Mouse (Mus musculus) lung, postnatal 4 days (tissue): ENCODE measurements at regions not wholly inside any gene's neighbourhood (a gene's known extent, or its start where the extent isn't known, plus 50 kb on each side); places are given as distances from the start of the nearest gene placed in this dataset.
"Not testable (repeated sequence)": the region's sequence is repeated elsewhere in the genome, so short reads cannot be mapped to it uniquely, and the experiment has no call there.

ENCODE experiments used
- DNase-seq, 2 experiments: peaks; one replicate each; pipeline ENCODE4 v3.0.0; 2021

- no peak for DNase-seq
Observed at GRCm38 (mm10) chr1:83831900-83832535, 424.0 kb upstream of the Sphkap start.

- DNase-seq = no peak
Observed at GRCm38 (mm10) chr1:83830025-83830645, 422.1 kb upstream of the Sphkap start.

- DNase-seq = not testable (repeated sequence)
Observed at GRCm38 (mm10) chr1:83811162-83811561, 403.2 kb upstream of the Sphkap start.

GRCm38 (mm10) chr1:83808432-83808831, 400.4 kb upstream of the Sphkap start:
- no peak for DNase-seq

GRCm38 (mm10) chr1:83803345-83804041, 395.5 kb upstream of the Sphkap start:
- DNase-seq = no peak

DNA sequence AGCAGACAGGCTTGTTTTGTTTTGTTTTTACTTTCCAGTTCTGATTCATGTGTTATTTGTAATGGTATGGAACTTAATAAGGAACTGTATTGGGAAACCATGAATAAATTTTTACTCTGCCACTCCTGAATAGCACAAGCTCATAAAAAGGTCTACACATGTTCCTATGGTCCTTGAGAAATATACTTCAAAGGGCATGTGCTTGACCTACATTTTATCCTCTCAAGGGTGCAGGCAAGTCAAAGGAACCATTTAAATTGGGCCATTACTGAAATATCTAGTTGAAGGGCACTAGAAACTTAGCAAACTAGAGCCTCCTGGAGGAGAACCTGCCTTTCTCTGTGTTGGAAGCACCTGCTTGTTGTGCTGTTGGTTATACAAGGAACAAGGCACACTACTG, 393.8 kb upstream of the Sphkap start:
- no peak for DNase-seq

GRCm38 (mm10) chr1:83796961-83797891, 389.2 kb upstream of the Sphkap start:
- peak; percentile 4 to 21 for DNase-seq

DNA sequence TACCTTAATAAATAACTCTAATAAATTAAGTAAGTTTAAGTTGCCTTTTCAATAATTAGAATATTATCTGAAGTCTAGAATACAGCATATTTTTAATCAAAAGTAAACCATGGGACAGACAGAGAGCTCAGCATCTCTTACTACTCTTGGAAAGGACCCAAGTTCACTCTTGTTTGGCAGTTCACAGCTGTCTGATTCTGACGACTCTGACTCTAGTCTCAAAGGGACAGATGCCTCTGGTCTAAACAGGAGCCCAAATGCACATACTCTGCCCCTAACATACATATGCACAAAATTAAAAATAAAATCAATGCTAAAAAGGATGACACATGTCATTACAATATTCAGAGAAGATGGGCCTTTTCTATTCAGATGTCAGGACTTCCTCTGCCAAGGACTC, 369.2 kb upstream of the Sphkap start:
- no peak for DNase-seq

GRCm38 (mm10) chr1:83771160-83771559, 363.2 kb upstream of the Sphkap start:
- no peak for DNase-seq

DNA sequence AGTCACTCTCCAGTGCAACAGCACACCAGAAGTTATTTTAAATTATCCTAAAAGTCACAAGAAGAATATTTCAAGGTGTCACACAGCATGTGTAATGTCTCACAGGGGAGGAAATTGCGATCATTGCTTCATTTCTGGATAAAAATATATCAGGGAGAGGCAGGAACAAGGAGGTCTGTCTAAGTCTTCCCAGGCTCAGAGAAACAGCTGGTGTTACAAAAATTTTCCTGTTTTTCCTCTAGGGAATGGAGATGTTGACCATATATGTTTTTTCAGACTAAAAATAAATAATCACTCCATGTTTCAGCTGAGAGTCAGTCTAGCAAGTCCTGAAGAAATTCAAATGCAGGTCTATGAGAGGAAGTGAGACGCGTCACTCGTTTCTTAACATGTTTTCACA, 353.5 kb upstream of the Sphkap start:
- DNase-seq = no peak

GRCm38 (mm10) chr1:83756866-83757265, 348.9 kb upstream of the Sphkap start:
- DNase-seq = no peak

- no peak for DNase-seq
Observed at GRCm38 (mm10) chr1:83755336-83755735, 347.3 kb upstream of the Sphkap start.

DNA sequence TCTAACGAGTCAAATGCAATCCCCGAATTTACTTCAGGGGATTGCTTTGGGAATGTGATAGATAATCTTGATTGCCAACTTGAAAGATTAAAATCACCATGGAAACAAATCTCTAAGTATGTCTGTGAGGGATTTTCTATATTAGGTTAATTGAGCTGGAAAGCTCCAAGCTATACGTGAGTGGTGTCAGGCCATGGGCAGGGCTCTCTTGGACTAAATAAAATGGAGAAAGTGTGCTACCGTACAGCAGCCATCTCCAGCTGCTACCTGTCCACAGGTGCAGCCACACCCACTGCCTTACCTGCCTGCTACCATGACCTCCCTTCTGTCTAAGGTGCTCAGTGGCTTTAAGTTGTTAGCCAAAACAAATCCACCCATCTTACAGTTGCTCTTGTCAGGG, 345.0 kb upstream of the Sphkap start:
- DNase-seq = no peak

DNA sequence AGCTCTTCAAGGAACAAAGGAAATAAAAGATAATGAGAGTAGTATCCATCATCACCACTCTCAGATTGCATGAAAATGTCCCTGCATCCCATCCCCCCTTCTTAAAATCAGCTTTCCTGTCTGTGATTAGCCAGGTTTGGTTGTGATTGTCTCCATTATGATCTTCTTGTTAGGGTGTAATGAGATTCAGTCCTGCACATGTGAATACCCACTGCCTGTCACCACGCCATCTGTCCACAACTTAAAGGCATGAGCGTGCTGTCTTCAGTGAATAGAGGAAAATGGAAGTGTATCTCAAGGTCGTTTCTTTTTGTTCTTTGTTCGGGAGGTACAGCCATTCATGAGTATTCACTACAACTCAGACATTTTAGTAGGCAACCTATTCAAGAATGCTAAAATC, 341.0 kb upstream of the Sphkap start:
- no peak for DNase-seq

DNA sequence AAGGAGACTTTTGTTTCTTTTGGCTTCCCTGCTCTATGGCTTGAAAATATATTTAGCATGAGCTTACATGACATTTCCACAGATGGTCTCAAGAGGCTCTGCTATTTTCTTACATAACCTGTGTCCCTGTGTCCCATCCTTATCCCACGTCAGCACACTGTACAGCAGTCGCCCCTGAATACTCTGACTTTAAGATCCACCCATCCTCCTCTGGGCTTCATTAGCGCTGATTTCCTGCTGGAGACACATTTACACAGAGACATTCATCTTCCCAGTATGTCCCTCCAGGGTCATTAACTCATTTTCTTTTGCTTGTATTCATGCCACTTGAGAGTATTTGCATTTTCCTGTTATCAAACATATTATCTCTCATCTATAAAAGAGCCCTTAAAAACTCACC, 340.1 kb upstream of the Sphkap start:
- no peak for DNase-seq

DNA sequence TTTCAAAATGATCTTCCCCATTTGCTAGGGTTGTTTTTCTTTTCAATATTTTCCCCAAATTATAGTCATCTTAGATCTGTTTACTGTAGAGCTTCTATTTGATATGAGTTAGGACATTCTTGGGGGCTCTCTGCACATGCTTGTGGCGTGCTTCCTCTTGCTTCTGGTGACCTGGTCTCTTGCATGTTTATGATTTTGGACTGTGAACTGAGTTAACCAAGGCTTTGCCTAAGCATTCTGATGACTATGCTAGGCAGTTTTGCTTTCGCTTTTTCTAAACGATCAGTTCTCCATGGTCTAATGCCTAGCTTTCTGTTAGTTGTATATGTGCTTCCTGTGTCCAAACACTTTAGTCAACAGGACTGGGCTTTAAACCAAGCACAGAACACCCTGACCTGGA, 339.4 kb upstream of the Sphkap start:
- DNase-seq = no peak

DNA sequence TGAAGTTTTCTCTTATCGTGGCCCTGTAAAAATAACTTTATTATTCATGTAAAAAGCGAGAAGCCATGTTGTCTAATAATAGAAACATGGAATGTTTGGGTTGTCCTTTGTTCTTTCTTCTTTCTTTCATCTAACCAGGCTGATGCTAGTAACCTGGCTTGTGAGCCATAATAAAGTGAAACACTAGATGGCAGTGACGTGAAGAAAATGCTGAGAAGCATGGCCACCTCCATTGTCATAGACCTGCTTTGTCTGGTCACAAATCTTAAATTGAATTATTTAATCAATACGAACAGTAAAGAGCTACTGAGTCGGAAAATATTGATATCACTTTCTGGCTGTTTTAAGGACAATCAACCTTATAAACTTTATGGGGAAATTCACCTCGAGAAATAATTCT, 338.0 kb upstream of the Sphkap start:
- DNase-seq = peak in 1 of 2 experiments; percentile 23

DNA sequence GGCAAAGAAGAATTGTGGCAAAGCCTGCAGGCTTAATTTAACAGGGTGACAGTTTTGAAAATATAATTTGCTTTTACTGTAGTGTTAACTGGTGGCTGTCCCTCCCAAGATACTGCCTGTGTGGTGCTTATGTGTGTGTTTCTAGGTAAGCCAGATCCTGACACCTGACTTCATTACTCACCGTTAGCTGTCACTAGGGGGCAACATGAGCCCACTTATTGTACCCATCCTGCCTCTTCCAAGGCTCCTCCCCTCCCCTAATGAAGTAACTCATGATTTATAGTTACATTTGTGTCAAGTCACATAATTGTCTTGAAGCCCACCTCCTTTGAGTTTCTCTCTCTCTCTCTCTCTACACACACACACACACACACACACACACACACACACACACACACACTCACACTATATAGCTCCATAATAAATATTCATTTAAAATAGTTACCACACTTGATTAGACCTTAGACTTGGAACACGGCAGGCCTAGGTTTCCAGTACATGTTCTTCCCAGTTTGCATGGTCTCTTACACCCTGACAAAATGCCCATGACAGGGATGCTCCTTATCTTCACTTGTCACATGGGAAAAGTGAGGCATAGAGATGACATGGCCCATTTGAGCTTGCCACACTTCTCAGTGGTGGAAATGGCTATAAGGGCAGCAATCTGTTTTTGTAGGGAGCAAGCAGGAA, 328.6 kb upstream of the Sphkap start:
- no peak for DNase-seq

DNA sequence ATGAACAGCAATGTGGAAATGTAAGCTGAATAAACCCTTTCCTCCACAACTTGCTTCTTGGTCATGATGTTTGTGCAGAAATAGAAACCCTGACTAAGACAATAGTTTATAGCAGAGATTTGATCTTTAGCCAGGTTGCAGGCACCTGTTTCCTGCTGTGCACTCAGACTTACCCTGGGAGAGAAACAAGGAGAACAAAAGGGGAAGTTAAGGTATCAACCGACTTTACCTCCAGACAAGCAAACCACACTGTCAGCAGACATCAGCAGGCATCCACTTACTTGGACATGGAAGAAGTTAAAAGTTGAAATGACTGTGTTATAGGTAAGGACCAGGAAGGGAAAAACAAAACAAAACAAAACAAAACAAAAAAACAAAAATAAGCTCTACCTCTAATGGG, 323.7 kb upstream of the Sphkap start:
- DNase-seq = no peak

DNA sequence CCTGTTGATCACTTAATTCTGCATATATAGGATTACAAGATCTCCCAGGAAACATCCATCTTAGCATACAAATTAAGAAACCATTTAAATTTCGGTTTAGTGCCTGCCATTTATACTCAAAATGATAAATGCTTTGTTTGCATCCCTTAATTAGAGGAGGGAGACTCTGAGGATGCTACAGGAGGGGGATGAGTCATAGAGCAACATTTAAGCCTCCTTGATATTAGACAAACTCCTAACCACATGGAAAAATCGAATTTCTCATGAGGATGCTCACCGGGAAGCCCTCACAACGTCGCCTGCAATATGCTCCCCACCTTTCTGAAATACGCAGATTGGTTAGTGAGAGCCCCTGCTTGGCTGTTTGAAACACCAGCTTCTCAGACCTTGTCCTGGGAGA, 320.8 kb upstream of the Sphkap start:
- no peak for DNase-seq

- DNase-seq = no peak
Observed at GRCm38 (mm10) chr1:83727938-83728337, 319.9 kb upstream of the Sphkap start.

- peak in 1 of 2 experiments; percentile 5 for DNase-seq
Observed at GRCm38 (mm10) chr1:83727215-83727614, 319.2 kb upstream of the Sphkap start.

- DNase-seq = no peak
Observed at GRCm38 (mm10) chr1:83723096-83723495, 315.1 kb upstream of the Sphkap start.
